Mouse (Mus musculus) midbrain, embryonic 16.5 days (tissue): ENCODE measurements at regions not wholly inside any gene's neighbourhood (a gene's known extent, or its start where the extent isn't known, plus 50 kb on each side); places are given as distances from the start of the nearest gene placed in this dataset.

Source experiments
- ATAC-seq: fragments of 200-750 bp; cut with Nextera tagmentation; 2 replicates; pipeline ENCODE4 v1.8.0; 2017; ENCODE audit warnings: moderate TSS enrichment
- H3K27ac ChIP-seq: fragments of 300-500 bp; sonication (generic); 2 replicates; pipeline ENCODE4 v1.5.1; 2014; ENCODE audit warnings: mild to moderate bottlenecking, low read length, mixed read lengths
- H3K27me3 ChIP-seq: fragments of 300-500 bp; sonication (generic); 2 replicates; pipeline ENCODE4 v1.6.1; 2014; ENCODE audit warnings: low read depth, low read length, mixed read lengths; ENCODE audit not compliant: control insufficient read depth, insufficient read depth
- H3K36me3 ChIP-seq: fragments of 300-500 bp; sonication (generic); 2 replicates; pipeline ENCODE4 v1.6.1; 2014; ENCODE audit warnings: mild to moderate bottlenecking, low read length, moderate library complexity, mixed read lengths; ENCODE audit not compliant: control insufficient read depth, insufficient read depth
- H3K4me1 ChIP-seq: fragments of 300-500 bp; sonication (generic); 2 replicates; pipeline ENCODE4 v1.6.1; 2014; ENCODE audit warnings: mild to moderate bottlenecking, low read length, mixed read lengths; ENCODE audit not compliant: control insufficient read depth, insufficient read depth
- H3K4me2 ChIP-seq: fragments of 300-500 bp; sonication (generic); 2 replicates; pipeline ENCODE4 v1.6.1; 2014; ENCODE audit warnings: mild to moderate bottlenecking, low read length, mixed read lengths
- H3K4me3 ChIP-seq: fragments of 300-500 bp; sonication (generic); 2 replicates; pipeline ENCODE4 v1.5.1; 2014; ENCODE audit warnings: low read depth, mild to moderate bottlenecking, low read length, moderate library complexity, mixed read lengths
- H3K9ac ChIP-seq: fragments of 300-500 bp; sonication (generic); 2 replicates; pipeline ENCODE4 v1.6.1; 2014; ENCODE audit warnings: low read depth, low read length, mixed read lengths
- H3K9me3 ChIP-seq: fragments of 300-500 bp; sonication (generic); replicated peaks from 2 replicates; pipeline ENCODE4 v1.6.1; 2014; ENCODE audit warnings: mild to moderate bottlenecking, low read length, mixed read lengths; ENCODE audit not compliant: control insufficient read depth, poor library complexity, severe bottlenecking
- WGBS: fragments of 180-500 bp; shearing (Covaris S2); extraction: QIAGEN DNeasy Blood & Tissue Kit; methylation state at CpG from one replicate; pipeline ENCODE4 v1.1.7; 2014; 5-methylcytosine and 5-hydroxymethylcytosine counted together

GRCm38 (mm10) chr10:45801463-45801862, 223.8 kb downstream of the Hace1 start:
- Histone ChIP-seq H3K27ac (no peak overlapping the region), H3K27me3 (no peaks in the 10 kb centered on the region), H3K4me2 (no peak overlapping the region), H3K9ac (no peak overlapping the region), H3K4me3 (no peak overlapping the region), H3K4me1 (no peaks in the 10 kb centered on the region), H3K9me3 (no peaks in the 10 kb centered on the region), H3K36me3 (no peaks in the 10 kb centered on the region)
- 70% methylated on average over 1 of the region's 1 CpGs for WGBS
- no peak for ATAC-seq

- Histone ChIP-seq H3K4me3 (no peak overlapping the region), H3K4me1 (peaks cover 10% of the 10 kb centered on the region), H3K27me3 (no peaks in the 10 kb centered on the region), H3K4me2 (no peak overlapping the region), H3K9ac (peak overlapping the region; percentile 14; the same call in 1 of the 2 replicates), H3K27ac (no peak overlapping the region), H3K9me3 (no peaks in the 10 kb centered on the region), H3K36me3 (no peaks in the 10 kb centered on the region)
- 38% methylated on average over 18 of the region's 18 CpGs for WGBS
- ATAC-seq, result peak; percentile 55; the same call in 1 of the 2 replicates
Measured at GRCm38 (mm10) chr10:45806984-45807827, 229.6 kb downstream of the Hace1 start.

GRCm38 (mm10) chr10:45811882-45812281, 234.3 kb downstream of the Hace1 start:
- WGBS, result 54% methylated on average over 6 of the region's 6 CpGs
- Histone ChIP-seq H3K9me3 (no peaks in the 10 kb centered on the region), H3K36me3 (no peaks in the 10 kb centered on the region), H3K27ac (no peak overlapping the region), H3K4me2 (no peak overlapping the region), H3K9ac (no peak overlapping the region), H3K4me1 (peaks cover 9% of the 10 kb centered on the region), H3K27me3 (no peaks in the 10 kb centered on the region), H3K4me3 (no peak overlapping the region)
- ATAC-seq, result no peak

GRCm38 (mm10) chr10:45813804-45814203, 236.2 kb downstream of the Hace1 start:
- Histone ChIP-seq H3K27ac (no peak overlapping the region), H3K27me3 (no peaks in the 10 kb centered on the region)
- no peak for ATAC-seq

GRCm38 (mm10) chr10:45816679-45817078, 239.1 kb downstream of the Hace1 start:
- WGBS, result 87% methylated on average over 4 of the region's 4 CpGs
- Histone ChIP-seq H3K36me3 (no peaks in the 10 kb centered on the region), H3K9me3 (no peaks in the 10 kb centered on the region), H3K4me3 (no peak overlapping the region), H3K4me1 (no peaks in the 10 kb centered on the region), H3K27me3 (no peaks in the 10 kb centered on the region), H3K27ac (no peak overlapping the region), H3K4me2 (no peak overlapping the region), H3K9ac (no peak overlapping the region)
- no peak for ATAC-seq

More at GRCm38 (mm10) chr10:45813804-45814203, 236.2 kb downstream of the Hace1 start:
- H3K9me3 ChIP-seq, result no peaks in the 10 kb centered on the region
- H3K9ac ChIP-seq, result no peak overlapping the region
- WGBS, result 77% methylated on average over 2 of the region's 2 CpGs
- no peak overlapping the region for H3K4me3 ChIP-seq
- H3K36me3 ChIP-seq, result no peaks in the 10 kb centered on the region
- H3K4me1 ChIP-seq, result no peaks in the 10 kb centered on the region
- no peak overlapping the region for H3K4me2 ChIP-seq

GRCm38 (mm10) chr10:45820986-45821655, 243.5 kb downstream of the Hace1 start:
- Histone ChIP-seq H3K4me3 (no peak overlapping the region), H3K36me3 (no peaks in the 10 kb centered on the region), H3K4me2 (no peak overlapping the region), H3K9me3 (no peaks in the 10 kb centered on the region), H3K27ac (no peak overlapping the region), H3K27me3 (no peaks in the 10 kb centered on the region), H3K9ac (no peak overlapping the region), H3K4me1 (no peaks in the 10 kb centered on the region)
- no peak for ATAC-seq
- 68% methylated on average over 8 of the region's 8 CpGs for WGBS

GRCm38 (mm10) chr10:45822251-45822650, 244.6 kb downstream of the Hace1 start:
- WGBS, result 78% methylated on average over 1 of the region's 1 CpGs
- Histone ChIP-seq H3K9me3 (no peaks in the 10 kb centered on the region), H3K27me3 (no peaks in the 10 kb centered on the region), H3K9ac (no peak overlapping the region), H3K4me1 (no peaks in the 10 kb centered on the region), H3K4me3 (no peak overlapping the region), H3K36me3 (no peaks in the 10 kb centered on the region), H3K4me2 (no peak overlapping the region), H3K27ac (no peak overlapping the region)
- ATAC-seq, result no peak

- no peaks in the 10 kb centered on the region for H3K9me3 ChIP-seq
- 76% methylated on average over 2 of the region's 2 CpGs for WGBS
- no peaks in the 10 kb centered on the region for H3K27me3 ChIP-seq
- no peak overlapping the region for H3K9ac ChIP-seq
- no peak overlapping the region for H3K4me3 ChIP-seq
- H3K4me1 ChIP-seq, result no peaks in the 10 kb centered on the region
- H3K36me3 ChIP-seq, result no peaks in the 10 kb centered on the region
- ATAC-seq, result no peak
- no peak overlapping the region for H3K27ac ChIP-seq
- H3K4me2 ChIP-seq, result no peak overlapping the region
Measured at GRCm38 (mm10) chr10:45823612-45824011, 246.0 kb downstream of the Hace1 start.

GRCm38 (mm10) chr10:45848654-45849053, 271.0 kb downstream of the Hace1 start:
- Histone ChIP-seq H3K4me1 (peaks cover 4% of the 10 kb centered on the region; the same call in 1 of the 2 replicates), H3K27me3 (no peaks in the 10 kb centered on the region), H3K4me3 (no peak overlapping the region), H3K9me3 (no peaks in the 10 kb centered on the region), H3K27ac (no peak overlapping the region), H3K36me3 (no peaks in the 10 kb centered on the region), H3K9ac (no peak overlapping the region), H3K4me2 (no peak overlapping the region)
- 87% methylated on average over 2 of the region's 2 CpGs for WGBS
- ATAC-seq, result no peak
